Mouse (Mus musculus) left cerebral cortex, postnatal 36 days (tissue): Measurements from ENCODE around the gene Lrrc71. TPM values are rescaled to one million over a fixed set of nuclear protein-coding genes. Genes with fewer than 3 reads are reported as not detected.

Source experiments
- DNase-seq, 2 experiments: peaks; one replicate each; pipeline ENCODE4 v3.0.0; 2021 to 2022; ENCODE audit warnings: low spot score in 2 of 2, mixed read lengths in 1 of 2
- intact Hi-C: fragments of 180-260 bp; cut with DNase I; formaldehyde crosslinking; loops from one replicate; pipeline ENCODE4 v1.15.1; 2025
- total RNA-seq, 2 experiments: library from RNA; stranded (reverse); gene quantifications; 2 replicates each; pipeline ENCODE4 v1.2.3; 2021

The Lrrc71 gene
- under 1 TPM in 1 of 2 experiments, not detected in 1; 0.49 TPM for total RNA-seq

DNA sequence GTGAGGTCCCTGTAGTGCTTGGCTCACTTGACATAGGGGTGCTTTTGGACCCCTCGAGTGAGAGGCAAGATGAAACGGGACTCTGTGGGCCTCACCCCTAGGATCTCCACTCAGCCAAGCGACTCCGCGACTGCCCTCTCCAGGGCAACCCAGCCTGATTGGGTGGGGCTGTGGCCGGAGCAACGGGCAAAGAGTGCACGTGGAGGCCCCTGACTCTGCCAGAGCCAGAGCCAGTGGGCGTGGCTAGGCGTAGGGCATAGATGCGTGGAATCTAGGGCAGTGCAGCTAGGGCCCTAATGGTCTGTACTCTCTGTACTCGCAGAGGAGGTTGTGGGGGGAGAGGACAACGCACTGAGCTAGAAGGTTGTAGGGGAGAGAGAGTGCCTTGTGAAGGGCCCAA is at the start of gene Lrrc71:
Gene Lrrc71 (minus strand): TSS at position 195 of the 400 bp plus-strand sequence.
- intact Hi-C loops = no loop called here
- DNase-seq = no peak

DNA sequence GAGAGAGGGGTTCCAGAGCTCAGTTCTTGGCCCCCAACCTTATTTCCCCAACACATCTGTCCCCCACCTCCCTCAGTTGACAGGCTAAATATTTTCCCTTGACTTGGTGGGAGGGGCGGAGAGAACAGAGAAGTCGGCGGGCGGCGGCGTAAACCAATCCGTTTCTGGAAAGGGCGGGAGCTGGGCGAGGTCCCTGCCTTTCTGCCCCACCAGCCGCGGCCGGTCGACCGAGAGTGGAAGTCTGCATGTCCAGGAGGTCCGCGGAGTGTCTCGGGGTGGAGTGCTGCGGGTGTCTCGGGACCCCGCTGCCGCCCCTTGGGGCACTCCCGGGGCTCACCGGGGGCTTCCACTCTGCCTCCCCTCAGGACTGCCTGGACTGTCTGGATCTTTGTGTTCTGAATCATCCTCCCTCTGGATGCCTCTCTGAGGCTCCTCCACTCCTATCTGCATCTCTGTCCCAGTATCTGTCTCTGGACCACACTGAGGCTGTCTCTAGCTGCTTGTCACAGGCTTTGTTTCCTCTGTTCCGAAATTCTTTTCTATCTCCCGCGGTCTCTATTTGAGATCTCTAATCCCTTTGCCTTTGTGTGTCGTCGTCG is 48.4 kb upstream of the Lrrc71 start, which contains the start of gene Insrr:
Gene Insrr (plus strand): TSS at position 216 of the 599 bp plus-strand sequence.
- DNase-seq = no peak
- intact Hi-C loops = no loop called here

DNA sequence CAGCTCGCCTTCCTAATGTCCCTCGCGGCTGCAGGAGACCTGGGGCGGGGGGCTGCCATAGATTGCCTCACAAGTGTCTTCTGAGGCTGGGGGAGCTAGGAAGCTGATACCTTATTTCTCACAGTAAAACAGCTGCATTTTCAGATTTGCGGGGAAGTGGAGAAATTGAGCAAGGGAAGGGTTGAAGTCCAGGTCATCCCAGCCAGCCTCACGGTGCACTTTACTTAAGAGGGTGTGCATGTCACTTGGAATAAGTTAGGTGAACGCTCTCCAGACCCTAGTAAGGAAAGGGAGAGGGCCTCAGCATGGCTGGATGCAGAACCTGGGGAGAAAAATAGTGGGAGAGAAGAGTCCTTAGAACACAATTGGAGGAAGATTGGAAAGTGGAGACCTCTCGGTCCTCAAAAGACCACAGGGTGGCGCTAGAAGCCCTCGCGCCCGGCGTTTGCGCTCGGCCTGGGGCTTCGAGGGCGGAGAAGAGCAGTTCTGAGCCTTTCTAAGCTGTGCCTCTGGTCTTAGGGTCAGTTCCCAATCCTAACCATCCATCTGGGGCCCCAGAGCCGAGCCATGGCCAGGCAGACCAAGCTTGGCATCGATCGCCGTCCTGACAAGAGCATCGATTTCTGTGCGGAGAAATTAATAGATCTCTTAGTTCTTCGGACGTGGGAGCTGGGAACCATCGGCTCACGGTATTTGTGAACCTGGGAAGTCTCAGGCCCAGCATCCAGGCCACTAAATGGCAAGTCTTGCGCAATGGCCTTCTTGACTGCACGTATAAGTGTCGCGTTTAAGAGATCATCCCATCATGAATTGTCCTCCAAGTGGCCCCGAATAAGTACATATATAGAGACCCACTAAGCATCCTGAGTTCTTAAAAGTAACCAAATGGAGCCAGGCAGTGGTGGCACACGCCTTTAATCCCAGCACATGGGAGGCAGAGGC is 47.2 kb upstream of the Lrrc71 start:
- intact Hi-C loops = no loop called here
- DNase-seq = peak; percentile 14 to 29

DNA sequence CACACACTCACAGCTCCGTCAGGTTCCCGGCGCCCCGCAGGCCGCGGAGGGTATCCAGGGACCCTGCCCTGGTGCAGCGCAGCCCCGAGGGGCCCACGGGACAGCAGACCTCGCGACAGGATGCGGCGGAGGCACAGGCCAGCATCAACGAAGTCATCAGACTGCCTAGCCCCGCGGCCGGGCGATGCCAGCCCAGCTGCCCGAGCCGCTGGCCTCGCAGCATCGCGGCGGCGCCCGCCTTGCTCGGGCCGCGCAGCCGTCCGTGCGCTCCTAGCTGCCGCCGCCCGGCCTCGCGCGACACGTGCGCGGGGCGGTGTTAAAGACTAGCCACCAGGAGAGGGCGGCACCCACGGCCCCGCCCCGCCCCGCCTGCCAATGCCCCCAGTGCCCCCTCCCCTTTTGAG is 46.5 kb upstream of the Lrrc71 start, which contains the start of gene Ntrk1:
Gene Ntrk1 (minus strand): TSS at position 241 of the 404 bp plus-strand sequence.
- DNase-seq = no peak
- intact Hi-C loops = no loop called here

DNA sequence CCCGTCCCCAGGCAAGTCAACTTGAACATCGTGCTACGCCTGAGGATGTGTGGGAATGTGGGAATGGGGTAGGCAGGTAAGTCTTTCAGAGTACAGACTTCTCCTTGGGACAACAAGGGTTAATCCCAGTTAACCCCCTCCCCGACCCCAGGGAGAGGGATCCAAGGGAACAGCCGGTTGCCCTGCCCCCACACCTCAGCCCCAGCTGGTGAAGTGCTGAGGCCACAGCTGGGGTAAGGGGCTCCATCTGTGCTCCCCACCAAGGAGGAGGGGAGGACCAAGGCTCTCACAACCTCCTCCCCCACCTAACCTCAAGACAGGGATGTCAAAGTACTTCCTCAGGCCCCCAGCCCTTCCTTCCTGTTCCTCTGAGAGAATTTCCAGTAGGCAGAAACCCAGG is 41.3 kb upstream of the Lrrc71 start:
- DNase-seq = no peak
- intact Hi-C loops = no loop called here

DNA sequence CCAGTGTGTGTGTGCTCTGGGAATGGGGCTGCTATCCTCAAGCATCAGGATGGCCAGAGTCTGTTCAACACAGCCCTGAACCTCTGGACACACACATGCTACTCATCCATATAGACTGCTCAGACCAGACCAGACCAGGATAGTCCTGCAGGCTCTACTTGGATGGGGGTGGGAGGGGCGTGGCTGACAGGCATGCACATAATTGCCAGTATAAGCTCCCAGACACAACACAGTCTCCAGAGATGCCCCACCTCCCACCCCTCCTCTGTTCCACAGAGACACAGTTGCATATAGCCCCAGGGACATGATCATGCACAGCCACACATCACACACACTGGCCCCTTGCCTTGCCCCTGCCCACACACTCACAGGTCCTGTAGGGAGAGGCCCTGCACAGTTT is 40.8 kb upstream of the Lrrc71 start:
- intact Hi-C loops = no loop called here
- DNase-seq = no peak

DNA sequence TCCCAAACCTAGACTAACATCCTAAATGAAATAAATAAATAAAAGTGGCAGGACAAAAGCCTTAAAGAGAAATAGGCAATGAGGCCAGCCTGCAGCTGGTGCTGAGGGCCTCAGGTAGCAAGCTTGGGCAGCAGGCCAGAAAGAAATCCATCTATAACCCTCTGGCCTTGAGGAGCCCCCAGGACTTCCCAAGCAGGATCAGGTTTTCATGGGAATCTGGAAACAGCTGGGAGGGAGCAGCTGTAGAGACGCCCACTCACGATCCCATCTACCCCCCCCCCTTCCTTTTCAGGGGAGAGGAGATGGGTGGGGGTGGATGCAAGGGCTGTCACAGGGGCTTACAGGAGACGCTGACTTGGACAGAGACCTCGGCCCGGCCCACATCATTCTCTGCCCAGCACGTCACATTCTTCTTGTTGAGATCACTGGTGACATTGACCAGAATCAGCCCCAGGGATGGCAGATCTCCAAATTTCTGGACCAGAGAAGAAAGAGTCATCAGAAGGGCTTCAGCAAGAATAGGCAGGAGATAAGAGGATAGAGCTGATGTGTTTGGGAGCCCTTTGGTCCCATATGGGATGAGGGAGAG is 37.3 kb upstream of the Lrrc71 start:
- DNase-seq = no peak
- intact Hi-C loops = no loop called here

DNA sequence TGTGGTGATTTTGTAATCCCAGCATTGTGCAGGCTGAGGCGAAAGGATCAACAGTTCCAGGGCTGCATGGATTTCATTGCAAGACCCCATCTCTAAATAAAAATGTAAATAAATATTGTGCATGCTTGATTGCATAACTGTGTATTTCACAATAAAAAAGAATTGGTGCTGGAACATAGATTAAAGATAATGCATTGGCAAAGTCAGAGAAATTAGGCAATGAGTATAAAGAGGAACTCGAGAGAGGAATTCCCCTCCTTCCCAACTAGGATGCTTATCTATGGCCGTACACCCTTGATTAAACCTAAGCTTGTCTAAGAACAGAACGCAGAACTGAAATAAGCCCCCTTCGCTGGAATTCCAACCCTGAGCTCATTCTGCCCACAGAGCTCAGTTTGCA is 36.7 kb upstream of the Lrrc71 start:
- DNase-seq = no peak
- intact Hi-C loops = no loop called here

DNA sequence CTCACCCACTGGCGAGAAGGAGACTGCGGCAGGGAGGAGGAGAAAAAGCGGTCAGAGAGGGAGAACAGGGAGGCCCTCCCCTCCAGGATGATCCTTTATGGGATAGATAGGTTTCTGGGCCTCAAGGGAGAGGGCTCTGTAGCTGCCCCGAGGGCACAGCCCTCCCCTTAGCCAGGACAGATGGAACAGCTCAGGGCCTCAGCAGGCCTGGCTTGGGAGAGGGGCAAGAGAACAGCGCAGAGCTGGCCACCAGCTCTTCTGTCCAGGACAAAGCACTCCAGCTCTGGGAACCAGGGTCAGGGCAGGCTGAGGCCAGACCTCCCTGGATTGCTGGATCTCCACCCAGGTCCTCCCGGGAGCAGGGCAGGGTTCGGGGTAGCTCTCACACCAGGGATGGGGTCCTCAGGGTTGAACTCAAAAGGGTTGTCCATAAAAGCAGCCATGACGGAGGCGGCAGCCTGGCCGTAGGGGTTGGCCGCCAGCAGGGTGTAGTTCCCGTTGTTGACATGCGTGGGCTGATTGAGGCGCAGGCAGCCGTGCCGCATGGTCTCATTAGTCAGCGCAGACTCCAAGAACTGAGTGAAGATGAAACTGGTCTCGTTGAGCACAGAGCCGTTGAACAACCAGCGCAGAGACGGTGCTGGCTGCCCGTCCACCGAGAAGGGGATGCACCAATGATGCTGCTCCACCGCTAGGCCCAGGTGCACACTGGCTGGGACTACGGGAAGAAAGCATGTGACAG is 35.0 kb upstream of the Lrrc71 start:
- intact Hi-C loops = no loop called here
- DNase-seq = no peak

DNA sequence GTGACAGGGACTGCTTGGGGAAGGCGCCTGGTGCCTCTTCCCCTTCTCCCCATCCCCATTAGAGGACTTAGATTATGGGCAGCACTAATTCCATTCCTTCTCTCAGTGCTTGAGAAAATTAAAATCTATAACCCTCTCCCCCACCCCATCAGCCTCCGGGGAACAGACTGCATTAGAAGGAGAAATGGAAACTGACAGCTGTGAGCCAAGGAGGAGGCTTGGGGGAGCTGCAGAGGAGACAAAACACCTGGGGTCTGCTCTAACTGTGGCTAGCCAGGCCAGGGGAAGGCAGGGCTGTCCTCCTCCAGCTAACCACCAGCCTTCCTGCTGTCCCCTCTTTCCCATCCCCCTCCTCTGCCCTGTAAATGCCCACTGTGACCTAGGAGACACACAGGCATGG is 30.7 kb upstream of the Lrrc71 start:
- DNase-seq = no peak
- intact Hi-C loops = no loop called here

DNA sequence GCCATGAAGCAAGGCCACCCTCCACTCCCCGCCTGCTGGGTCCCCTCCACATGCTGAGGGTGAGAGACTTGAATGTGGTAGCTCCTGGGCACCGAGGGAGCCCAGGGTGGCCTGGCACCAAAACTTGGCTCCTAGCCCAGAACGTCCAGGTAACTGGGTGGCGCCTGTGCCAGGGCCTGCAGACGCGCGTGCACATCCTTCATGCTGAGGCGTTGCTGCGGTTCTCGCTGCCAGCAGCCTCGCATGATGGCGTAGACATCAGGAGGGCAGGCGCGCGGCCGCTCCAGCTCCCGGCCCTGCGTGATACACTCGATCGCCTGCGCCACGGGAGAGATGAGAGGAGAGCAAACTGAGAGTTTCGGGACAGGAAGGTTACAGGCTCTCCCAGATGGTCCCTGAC is 29.9 kb upstream of the Lrrc71 start:
- no peak for DNase-seq
- intact Hi-C loops = no loop called here

DNA sequence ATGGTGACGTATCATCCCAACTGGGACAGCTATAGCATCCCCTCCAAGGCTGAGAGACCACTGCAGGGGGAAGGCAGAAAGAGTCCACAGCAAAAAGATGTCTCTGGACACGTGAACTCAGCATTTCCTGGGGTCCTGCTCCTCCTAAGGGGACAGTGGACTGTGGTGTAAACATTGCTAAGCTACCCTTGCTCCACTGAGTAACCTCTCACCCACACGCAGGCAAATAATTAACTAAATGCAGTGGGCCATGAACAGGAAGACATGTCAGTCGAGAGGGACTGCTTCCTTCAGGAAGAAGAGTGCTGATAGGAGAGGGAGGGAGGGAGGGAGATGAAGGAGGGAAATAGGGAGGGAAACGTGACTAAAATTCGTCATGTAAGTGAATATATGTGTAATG is 22.7 kb upstream of the Lrrc71 start:
- intact Hi-C loops = loop anchor here (2.0 to 5.0 kb wide), 2 partner anchors 46 to 66 kb away; no protein-coding TSS in a partner anchor

DNA sequence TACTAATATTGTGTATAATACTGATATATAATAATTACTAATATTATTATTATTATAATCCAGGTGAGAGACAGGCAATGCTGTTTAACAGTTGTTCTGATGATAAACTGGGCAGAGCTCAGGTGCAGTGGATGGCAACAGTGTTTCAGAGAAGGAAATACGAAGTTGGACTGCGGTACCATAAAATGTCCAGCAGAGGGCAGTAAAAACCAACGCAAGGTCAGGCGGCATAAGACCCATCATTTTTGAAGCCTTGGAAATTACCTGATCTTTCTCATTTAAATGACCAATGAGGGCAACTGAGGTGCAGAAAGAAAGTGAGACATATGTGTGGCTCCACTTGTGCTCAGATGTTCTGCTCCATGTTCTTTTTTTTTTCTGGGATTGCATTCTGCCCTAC is 21.9 kb upstream of the Lrrc71 start:
- intact Hi-C loops = loop anchor here (2.0 to 5.0 kb wide), 2 partner anchors 47 to 67 kb away; no protein-coding TSS in a partner anchor
- DNase-seq = peak in 1 of 2 experiments; percentile 30

More for the DNA sequence above, 22.7 kb upstream of the Lrrc71 start:
- DNase-seq = no peak

DNA sequence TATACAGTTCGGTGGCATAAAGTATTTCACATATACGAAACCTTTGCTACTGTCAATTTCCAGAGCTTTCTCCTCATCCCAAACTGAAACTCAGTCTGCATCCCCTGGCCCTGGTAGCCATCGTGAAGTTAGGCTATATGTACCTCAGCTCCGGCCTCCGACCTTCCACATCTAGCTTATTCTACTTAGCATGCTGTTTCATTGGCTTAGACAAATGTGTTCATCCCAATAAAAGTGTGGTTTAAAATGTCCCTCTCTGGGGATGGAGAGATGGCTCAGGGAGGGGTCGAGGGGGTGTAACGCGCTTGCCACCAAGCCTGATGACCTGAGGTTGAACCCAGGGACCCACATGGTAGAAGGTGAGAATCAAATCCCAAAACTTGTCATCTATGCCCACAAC is 21.1 kb upstream of the Lrrc71 start:
- intact Hi-C loops = no loop called here
- no peak for DNase-seq

DNA sequence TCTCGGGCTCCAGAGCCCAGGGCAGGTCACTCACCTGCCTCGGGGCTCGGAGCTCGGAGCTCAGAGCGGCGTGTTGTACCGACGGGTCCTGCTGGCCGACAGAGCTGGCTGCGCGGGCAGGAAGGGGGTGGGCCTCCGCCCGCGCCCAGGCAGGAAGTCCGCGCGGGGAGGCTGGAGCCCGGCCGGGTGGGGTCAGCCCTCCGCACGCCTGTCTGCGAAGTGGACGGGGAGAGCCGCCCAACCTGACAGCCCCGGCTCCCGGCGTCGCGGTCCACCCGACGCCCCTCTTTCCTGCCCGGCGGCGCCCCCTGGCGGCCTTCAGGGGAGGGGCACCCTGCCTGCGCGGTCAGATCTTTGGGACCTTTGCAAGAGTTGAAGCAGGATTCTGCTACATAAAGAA is 20.4 kb upstream of the Lrrc71 start:
- intact Hi-C loops = no loop called here

DNA sequence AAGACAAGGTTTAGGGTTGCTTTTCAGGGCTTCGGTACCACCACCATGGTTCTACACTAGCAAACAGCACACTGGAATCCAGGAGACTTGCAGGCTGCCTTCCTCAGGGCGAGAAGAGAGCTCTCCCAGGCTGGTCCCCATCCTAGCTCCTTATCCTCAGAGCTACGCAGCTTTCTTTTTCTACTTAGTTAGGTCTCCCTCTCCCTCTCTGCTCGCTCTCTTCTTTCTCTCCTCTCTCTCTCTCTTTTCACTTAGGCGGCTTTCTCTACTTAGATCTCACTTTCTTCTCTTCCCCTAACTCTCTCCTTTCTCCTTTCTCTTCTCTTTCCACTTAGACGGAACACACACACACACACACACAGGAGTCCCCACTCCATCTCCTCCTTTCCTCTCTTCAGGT is 20.0 kb upstream of the Lrrc71 start:
- DNase-seq = no peak
- intact Hi-C loops = no loop called here

More for the DNA sequence above, 20.4 kb upstream of the Lrrc71 start:
- peak in 1 of 2 experiments; percentile 37 for DNase-seq

DNA sequence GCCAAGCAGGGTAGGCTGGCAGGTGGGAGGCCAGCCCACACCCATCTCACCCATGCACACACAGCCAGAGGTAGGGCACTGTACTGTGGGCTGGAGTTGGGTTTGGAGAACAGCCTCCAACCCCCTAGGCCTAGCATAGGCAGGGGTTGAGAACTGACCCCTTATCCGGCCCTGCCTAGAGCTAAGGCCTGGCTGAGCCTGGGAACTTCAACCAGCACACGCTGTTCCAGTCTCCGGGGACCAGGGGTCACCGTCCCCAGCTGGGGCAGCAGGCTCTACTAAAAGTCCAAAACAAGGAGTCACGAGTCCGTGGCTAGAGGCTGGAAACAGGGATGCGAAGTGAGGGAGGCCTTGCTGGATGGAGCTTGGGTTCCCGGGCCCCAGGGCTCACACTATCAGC is 19.3 kb upstream of the Lrrc71 start:
- no peak for DNase-seq
- intact Hi-C loops = no loop called here

DNA sequence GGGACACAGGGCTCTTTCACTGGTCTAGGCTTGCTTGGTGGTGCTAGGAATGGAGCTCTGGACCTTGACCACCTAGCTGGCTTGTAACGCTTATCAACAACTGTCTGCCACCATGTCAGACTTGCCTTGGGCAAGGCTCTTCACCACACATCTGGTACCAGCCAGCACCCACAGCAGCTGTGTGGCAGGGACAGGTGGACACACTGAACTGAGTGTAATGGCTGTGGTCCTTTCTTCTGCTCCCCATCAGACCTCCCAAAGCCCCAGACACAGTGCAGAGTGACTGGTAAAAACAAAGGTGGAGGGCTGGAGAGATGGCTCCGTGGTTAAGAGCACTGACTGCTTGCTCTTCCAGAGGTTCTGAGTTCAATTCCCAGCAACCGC is 17.9 kb upstream of the Lrrc71 start:
- no peak for DNase-seq
- intact Hi-C loops = no loop called here

DNA sequence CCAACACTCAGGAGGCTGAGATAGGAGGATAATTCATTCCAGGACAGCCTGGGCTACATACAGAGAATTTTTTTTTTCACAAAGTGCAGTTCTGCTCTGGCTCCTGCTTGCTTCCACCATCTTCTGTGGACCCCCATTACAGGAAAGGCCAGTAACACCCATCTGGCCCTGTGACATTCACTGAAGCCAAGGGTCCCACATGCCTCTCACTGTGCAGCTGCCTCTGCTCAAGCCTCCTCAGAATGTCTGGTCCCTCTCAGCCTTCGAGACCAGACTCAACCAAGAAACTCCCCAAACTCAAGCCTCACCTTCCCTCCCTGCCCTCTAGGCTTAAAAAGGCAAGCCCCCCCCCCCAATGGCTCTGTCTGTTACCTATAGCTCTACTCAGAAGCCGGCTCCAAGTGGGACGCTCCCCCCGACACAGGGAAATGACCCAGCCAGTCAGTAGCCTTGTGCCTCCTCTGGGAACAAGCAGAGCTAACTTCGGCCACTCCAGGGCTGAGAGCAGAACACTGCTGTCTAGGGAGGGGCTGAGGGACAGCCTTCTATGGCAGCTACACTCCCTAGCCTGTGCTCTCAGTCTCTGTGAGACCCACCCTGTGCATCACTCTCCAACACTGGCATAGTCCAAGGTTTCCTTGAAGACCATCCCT is 17.3 kb upstream of the Lrrc71 start:
- intact Hi-C loops = no loop called here
- no peak for DNase-seq
